Mouse (Mus musculus) intestine, embryonic 16.5 days (tissue): ENCODE measurements around the gene Map4. TPM values are rescaled to one million over a fixed set of nuclear protein-coding genes. Genes with fewer than 3 reads are reported as not detected.

ENCODE experiments used
- ATAC-seq: fragments of 200-750 bp; cut with Nextera tagmentation; 2 replicates; pipeline ENCODE4 v1.8.0; 2017; ENCODE audit warnings: moderate TSS enrichment, moderate library complexity
- H3K27ac ChIP-seq: fragments of 300-500 bp; sonication (generic); 2 replicates; pipeline ENCODE4 v1.5.1; 2014; ENCODE audit warnings: mild to moderate bottlenecking, low read length
- H3K27me3 ChIP-seq: fragments of 300-500 bp; sonication (generic); replicated peaks from 2 replicates; pipeline ENCODE4 v1.6.1; 2014; ENCODE audit warnings: low read length, control low read depth, mixed read lengths; ENCODE audit not compliant: control insufficient read depth, insufficient read depth
- H3K36me3 ChIP-seq: fragments of 300-500 bp; sonication (generic); 2 replicates; pipeline ENCODE4 v1.6.1; 2014; ENCODE audit warnings: low read length, control low read depth; ENCODE audit not compliant: control insufficient read depth, insufficient read depth
- H3K4me1 ChIP-seq: fragments of 300-500 bp; sonication (generic); 2 replicates; pipeline ENCODE4 v1.6.1; 2014; ENCODE audit warnings: low read length, control low read depth, mixed read lengths; ENCODE audit not compliant: control insufficient read depth, insufficient read depth
- H3K4me2 ChIP-seq: fragments of 300-500 bp; sonication (generic); 2 replicates; pipeline ENCODE4 v1.6.1; 2014; ENCODE audit warnings: low read depth, low read length, control low read depth
- H3K4me3 ChIP-seq: fragments of 300-500 bp; sonication (generic); 2 replicates; pipeline ENCODE4 v1.5.1; 2014; ENCODE audit warnings: mild to moderate bottlenecking, low read length
- H3K9ac ChIP-seq: fragments of 300-500 bp; sonication (generic); 2 replicates; pipeline ENCODE4 v1.6.1; 2014; ENCODE audit warnings: low read depth, low read length
- H3K9me3 ChIP-seq: fragments of 300-500 bp; sonication (generic); 2 replicates; pipeline ENCODE4 v1.6.1; 2016; ENCODE audit warnings: low read length, control low read depth; ENCODE audit not compliant: control insufficient read depth
- WGBS: fragments of 180-500 bp; shearing (Covaris S2); extraction: QIAGEN DNeasy Blood & Tissue Kit; methylation state at CpG from one replicate; pipeline ENCODE4 v1.1.7; 2014; 5-methylcytosine and 5-hydroxymethylcytosine counted together
- polyA plus RNA-seq: library from polyadenylated mRNA; unstranded; fragments of >200 nt; fragmentation: Nextera tagmentation; extraction: Ambion mirVana; gene quantifications from 2 replicates; pipeline ENCODE4 v1.2.1, GENCODE M21; 2015

The Map4 gene
- polyA plus RNA-seq, 1 experiment from 2014 or later = 52.8 TPM

- H3K4me2 ChIP-seq = no peak overlapping the region
- no peak for ATAC-seq
- peaks cover 6% of the 10 kb centered on the region; the same call in 1 of the 2 replicates for H3K36me3 ChIP-seq
- 37% methylated on average over 2 of the region's 2 CpGs for WGBS
- no peaks in the 10 kb centered on the region for H3K27me3 ChIP-seq
- H3K4me3 ChIP-seq = no peak overlapping the region
- H3K9ac ChIP-seq = no peak overlapping the region
- H3K4me1 ChIP-seq = peaks cover 22% of the 10 kb centered on the region
- H3K9me3 ChIP-seq = no peaks in the 10 kb centered on the region
- no peak overlapping the region for H3K27ac ChIP-seq
Observed at GRCm38 (mm10) chr9:109898027-109898426, 33.2 kb upstream of the Map4 start.

GRCm38 (mm10) chr9:109899361-109899760 is 31.9 kb upstream of the Map4 start:
- H3K9me3 ChIP-seq = no peaks in the 10 kb centered on the region
- no peak for ATAC-seq
- no peak overlapping the region for H3K4me3 ChIP-seq
- 63% methylated on average over 10 of the region's 15 CpGs for WGBS
- H3K9ac ChIP-seq = no peak overlapping the region
- H3K4me1 ChIP-seq = peaks cover 20% of the 10 kb centered on the region
- H3K27me3 ChIP-seq = no peaks in the 10 kb centered on the region
- H3K27ac ChIP-seq = 0 out of 2 replicates have a peak overlapping the region, but pooled peaks have one; percentile 20
- H3K4me2 ChIP-seq = no peak overlapping the region
- H3K36me3 ChIP-seq = no peaks in the 10 kb centered on the region

- Histone ChIP-seq H3K9ac (no peak overlapping the region), H3K9me3 (no peaks in the 10 kb centered on the region), H3K36me3 (no peaks in the 10 kb centered on the region), H3K4me2 (no peak overlapping the region), H3K4me3 (no peak overlapping the region), H3K27ac (0 out of 2 replicates have a peak overlapping the region, but pooled peaks have one; percentile 20), H3K4me1 (peaks cover 16% of the 10 kb centered on the region), H3K27me3 (no peaks in the 10 kb centered on the region)
- no peak for ATAC-seq
- WGBS = 59% methylated on average over 8 of the region's 8 CpGs
Observed at GRCm38 (mm10) chr9:109899774-109900173, 31.5 kb upstream of the Map4 start.

GRCm38 (mm10) chr9:109900604-109901003 is 30.7 kb upstream of the Map4 start:
- WGBS = 78% methylated on average over 3 of the region's 3 CpGs
- H3K9ac ChIP-seq = no peak overlapping the region
- ATAC-seq = no peak
- no peaks in the 10 kb centered on the region for H3K36me3 ChIP-seq
- H3K4me2 ChIP-seq = no peak overlapping the region
- no peaks in the 10 kb centered on the region for H3K9me3 ChIP-seq
- H3K27ac ChIP-seq = no peak overlapping the region
- peaks cover 13% of the 10 kb centered on the region for H3K4me1 ChIP-seq
- no peaks in the 10 kb centered on the region for H3K27me3 ChIP-seq
- H3K4me3 ChIP-seq = no peak overlapping the region

- Histone ChIP-seq H3K4me2 (no peak overlapping the region), H3K36me3 (no peaks in the 10 kb centered on the region), H3K9me3 (no peaks in the 10 kb centered on the region), H3K27ac (no peak overlapping the region), H3K4me1 (peaks cover 9% of the 10 kb centered on the region), H3K4me3 (no peak overlapping the region), H3K9ac (no peak overlapping the region), H3K27me3 (no peaks in the 10 kb centered on the region)
- ATAC-seq = no peak
- 60% methylated on average over 4 of the region's 4 CpGs for WGBS
Observed at GRCm38 (mm10) chr9:109902246-109902645, 29.0 kb upstream of the Map4 start.

GRCm38 (mm10) chr9:109902740-109903139 is 28.5 kb upstream of the Map4 start:
- no peaks in the 10 kb centered on the region for H3K9me3 ChIP-seq
- ATAC-seq = no peak
- no peak overlapping the region for H3K4me3 ChIP-seq
- H3K36me3 ChIP-seq = no peaks in the 10 kb centered on the region
- no peak overlapping the region for H3K4me2 ChIP-seq
- 59% methylated on average over 5 of the region's 5 CpGs for WGBS
- no peak overlapping the region for H3K9ac ChIP-seq
- H3K4me1 ChIP-seq = peaks cover 13% of the 10 kb centered on the region
- no peaks in the 10 kb centered on the region for H3K27me3 ChIP-seq
- H3K27ac ChIP-seq = no peak overlapping the region

GRCm38 (mm10) chr9:109907300-109907699 is 24.0 kb upstream of the Map4 start:
- 36% methylated on average over 8 of the region's 8 CpGs for WGBS
- peak overlapping the region; percentile 20; the same call in 1 of the 2 replicates for H3K9ac ChIP-seq
- no peak overlapping the region for H3K4me3 ChIP-seq
- no peaks in the 10 kb centered on the region for H3K36me3 ChIP-seq
- ATAC-seq = peak; percentile 58
- H3K4me1 ChIP-seq = 0 out of 2 replicates have a peak, but pooled peaks cover 6% of the 10 kb centered on the region
- no peak overlapping the region for H3K4me2 ChIP-seq
- 0 out of 2 replicates have a peak overlapping the region, but pooled peaks have one; percentile 11 for H3K27ac ChIP-seq
- H3K9me3 ChIP-seq = no peaks in the 10 kb centered on the region
- no peaks in the 10 kb centered on the region for H3K27me3 ChIP-seq

GRCm38 (mm10) chr9:109907774-109908465 is 23.3 kb upstream of the Map4 start:
- no peak overlapping the region for H3K4me2 ChIP-seq
- H3K4me3 ChIP-seq = no peak overlapping the region
- no peaks in the 10 kb centered on the region for H3K36me3 ChIP-seq
- H3K27me3 ChIP-seq = no peaks in the 10 kb centered on the region
- no peaks in the 10 kb centered on the region for H3K9me3 ChIP-seq
- peak; percentile 48 for ATAC-seq
- WGBS = 71% methylated on average over 6 of the region's 6 CpGs
- H3K27ac ChIP-seq = 0 out of 2 replicates have a peak overlapping the region, but pooled peaks have one; percentile 11
- H3K4me1 ChIP-seq = 0 out of 2 replicates have a peak, but pooled peaks cover 6% of the 10 kb centered on the region
- H3K9ac ChIP-seq = peak overlapping the region; percentile 20; the same call in 1 of the 2 replicates

- H3K9me3 ChIP-seq = no peaks in the 10 kb centered on the region
- no peaks in the 10 kb centered on the region for H3K36me3 ChIP-seq
- no peak for ATAC-seq
- H3K4me3 ChIP-seq = no peak overlapping the region
- 0 out of 2 replicates have a peak, but pooled peaks cover 6% of the 10 kb centered on the region for H3K4me1 ChIP-seq
- no peak overlapping the region for H3K9ac ChIP-seq
- no peak overlapping the region for H3K27ac ChIP-seq
- no peaks in the 10 kb centered on the region for H3K27me3 ChIP-seq
- H3K4me2 ChIP-seq = no peak overlapping the region
- WGBS = 76% methylated on average over 8 of the region's 8 CpGs
Observed at GRCm38 (mm10) chr9:109909102-109909501, 22.2 kb upstream of the Map4 start.
